Mouse (Mus musculus) lung, postnatal 0 days (tissue): Measurements from ENCODE around the gene B4galnt1. TPM values are rescaled to one million over a fixed set of nuclear protein-coding genes. Genes with fewer than 3 reads are reported as not detected.

Experiments
- ATAC-seq: fragments of 200-750 bp; cut with Nextera tagmentation; 2 replicates; pipeline ENCODE4 v1.8.0; 2017; ENCODE audit warnings: moderate library complexity
- DNase-seq: peaks from one replicate; pipeline ENCODE4 v3.0.0-alpha.2; 2016; ENCODE audit warnings: low spot score
- H3K27ac ChIP-seq: fragments of 300-500 bp; sonication (generic); 2 replicates; pipeline ENCODE4 v1.5.1; 2014; ENCODE audit warnings: antibody characterized with exemption, mild to moderate bottlenecking, low read length, mixed read lengths
- H3K27me3 ChIP-seq: fragments of 300-500 bp; sonication (generic); replicated peaks from 2 replicates; pipeline ENCODE4 v1.6.1; 2014; ENCODE audit warnings: low read length, mixed read lengths; ENCODE audit not compliant: insufficient read depth
- H3K36me3 ChIP-seq: fragments of 300-500 bp; sonication (generic); 2 replicates; pipeline ENCODE4 v1.6.1; 2014; ENCODE audit warnings: low read length, mixed read lengths; ENCODE audit not compliant: insufficient read depth
- H3K4me1 ChIP-seq: fragments of 300-500 bp; sonication (generic); 2 replicates; pipeline ENCODE4 v1.6.1; 2014; ENCODE audit warnings: antibody characterized with exemption, low read depth, low read length, mixed read lengths; ENCODE audit not compliant: insufficient read depth
- H3K4me2 ChIP-seq: fragments of 300-500 bp; sonication (generic); replicated peaks from 2 replicates; pipeline ENCODE4 v1.6.1; 2014; ENCODE audit warnings: low read depth, mild to moderate bottlenecking, low read length, moderate library complexity, mixed read lengths
- H3K4me3 ChIP-seq: fragments of 300-500 bp; sonication (generic); 2 replicates; pipeline ENCODE4 v1.5.1; 2014; ENCODE audit warnings: low read depth, low read length
- H3K9ac ChIP-seq: fragments of 300-500 bp; sonication (generic); replicated peaks from 2 replicates; pipeline ENCODE4 v1.6.1; 2014; ENCODE audit warnings: low read depth, mild to moderate bottlenecking
- H3K9me3 ChIP-seq: fragments of 300-500 bp; sonication (generic); 2 replicates; pipeline ENCODE4 v1.6.1; 2016; ENCODE audit warnings: low read length, mixed read lengths
- CTCF ChIP-seq: IDR thresholded peaks from 2 replicates; pipeline ENCODE4 v1.5.1; 2016; ENCODE audit warnings: antibody characterized with exemption, mild to moderate bottlenecking
- EP300 ChIP-seq: IDR thresholded peaks from 2 replicates; pipeline ENCODE4 v1.6.1; 2016; ENCODE audit warnings: antibody characterized with exemption, mild to moderate bottlenecking, control low read depth
- WGBS: fragments of 180-500 bp; shearing (Covaris S2); extraction: QIAGEN DNeasy Blood & Tissue Kit; methylation state at CpG from one replicate; pipeline ENCODE4 v1.1.7; 2014; 5-methylcytosine and 5-hydroxymethylcytosine counted together
- polyA plus RNA-seq: library from polyadenylated mRNA; unstranded; fragments of >200 nt; fragmentation: Nextera tagmentation; extraction: Ambion mirVana; gene quantifications from 2 replicates; pipeline ENCODE4 v1.2.1, GENCODE M21; 2015

The B4galnt1 gene
- polyA plus RNA-seq, 1 experiment from 2014 or later: 9.6 TPM

DNA sequence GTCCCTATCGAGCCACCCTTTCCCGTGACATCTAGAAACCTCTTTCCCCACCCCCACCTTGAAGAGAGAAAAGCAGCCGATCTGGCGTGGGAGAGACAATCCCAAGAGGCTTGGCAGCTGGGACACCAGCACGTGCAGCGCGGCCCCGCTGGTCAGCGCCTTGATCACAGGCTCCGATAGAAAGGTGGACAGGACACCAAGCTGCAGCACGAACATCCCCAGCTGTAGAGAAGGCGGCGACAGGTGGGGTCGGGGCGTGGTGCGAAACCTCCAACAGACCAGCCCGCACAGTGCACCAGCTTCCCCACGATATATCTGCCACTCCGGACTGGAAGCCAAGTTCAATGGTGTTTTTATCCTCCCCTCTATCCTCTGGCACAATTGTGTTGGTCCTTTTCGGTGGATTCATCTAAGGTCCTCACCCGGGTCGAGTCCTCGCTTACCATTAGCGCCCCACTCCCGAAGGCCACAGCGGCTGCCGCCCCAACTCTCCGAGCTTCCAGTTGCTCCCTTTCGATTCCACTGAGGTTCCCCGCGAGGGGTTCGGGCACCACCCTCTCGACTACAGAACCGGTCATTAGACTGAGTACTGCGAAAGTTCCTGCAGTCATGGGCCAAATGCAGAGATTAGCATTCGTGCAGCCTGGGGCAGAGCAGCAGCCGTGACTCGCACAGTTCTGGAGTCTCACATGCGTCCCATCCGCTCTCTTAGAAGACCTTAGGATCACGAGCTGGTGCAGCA, 13.4 kb downstream of the B4galnt1 start:
- ATAC-seq (no peak), DNase-seq (no peak)
- H3K4me3 ChIP-seq: peak overlapping the region; percentile 19; the same call in 1 of the 2 replicates
- H3K9ac ChIP-seq: no peak overlapping the region
- H3K4me1 ChIP-seq: peaks cover 4% of the 10 kb centered on the region
- 5% methylated on average over 41 of the region's 41 CpGs for WGBS
- H3K9me3 ChIP-seq: no peaks in the 10 kb centered on the region
- H3K36me3 ChIP-seq: no peaks in the 10 kb centered on the region
- H3K27ac ChIP-seq: no peak overlapping the region
- peak overlapping the region; percentile 51 for H3K4me2 ChIP-seq
- TF ChIP-seq CTCF: no peak
- TF ChIP-seq EP300: no peak
- H3K27me3 ChIP-seq: peaks cover 57% of the 10 kb centered on the region

DNA sequence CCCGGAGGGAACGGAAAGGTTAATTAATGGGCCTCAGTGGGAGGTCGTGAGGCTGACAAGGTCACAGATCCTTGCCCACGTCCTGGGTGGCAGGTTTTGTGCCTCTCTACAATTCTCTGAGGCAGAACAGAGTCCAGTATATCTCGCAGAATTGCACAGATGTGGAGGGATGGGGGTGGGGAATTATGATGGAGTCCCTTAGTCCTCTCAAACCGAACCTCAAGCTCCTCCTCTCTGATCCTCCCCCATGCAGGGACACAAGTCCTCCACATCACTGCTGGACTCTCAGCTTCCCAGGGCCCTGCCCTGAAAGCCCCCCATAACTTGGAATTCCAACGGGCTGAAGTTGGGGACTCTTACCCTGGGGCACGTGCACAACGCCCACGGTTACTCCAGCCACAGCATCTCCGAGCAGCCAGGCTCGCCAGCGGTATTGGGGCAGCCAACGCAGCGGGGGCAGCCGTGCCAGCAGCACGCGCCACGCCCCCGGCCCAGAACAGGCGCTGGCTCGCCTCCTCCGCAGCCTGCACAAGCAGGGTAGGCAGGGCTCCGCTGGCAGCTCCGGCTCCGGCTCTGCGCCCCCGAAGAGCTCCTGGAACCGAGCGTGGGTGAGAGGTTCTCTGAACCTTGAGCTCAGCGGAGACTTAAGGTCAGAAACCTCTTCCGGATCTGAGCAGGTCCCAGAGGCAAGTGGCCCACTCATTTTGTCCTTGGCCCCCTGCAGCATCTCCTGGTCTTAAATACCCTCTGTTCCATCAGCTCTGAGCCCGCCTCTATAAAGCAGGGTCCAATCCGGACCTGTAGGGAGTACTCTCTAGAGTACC, 15.1 kb downstream of the B4galnt1 start, which contains the start of gene Slc26a10:
Gene Slc26a10 (minus strand): TSS at position 775 of the 824 bp plus-strand sequence.
- Histone ChIP-seq H3K9ac (no peak within 1 kb of the TSS), H3K4me2 (peak within 1 kb of the TSS; percentile 27; the same call in 1 of the 2 replicates), H3K4me3 (no peak within 1 kb of the TSS), H3K9me3 (no peaks in the 10 kb centered on the region), H3K4me1 (peaks cover 4% of the 10 kb centered on the region), H3K36me3 (no peaks in the 10 kb centered on the region), H3K27me3 (peaks cover 57% of the 10 kb centered on the region), H3K27ac (no peak within 1 kb of the TSS)
- ATAC-seq (no peak), DNase-seq (no peak)
- WGBS: 6% methylated on average over 34 of the region's 34 CpGs
- TF ChIP-seq CTCF (no peak), EP300 (no peak)

DNA sequence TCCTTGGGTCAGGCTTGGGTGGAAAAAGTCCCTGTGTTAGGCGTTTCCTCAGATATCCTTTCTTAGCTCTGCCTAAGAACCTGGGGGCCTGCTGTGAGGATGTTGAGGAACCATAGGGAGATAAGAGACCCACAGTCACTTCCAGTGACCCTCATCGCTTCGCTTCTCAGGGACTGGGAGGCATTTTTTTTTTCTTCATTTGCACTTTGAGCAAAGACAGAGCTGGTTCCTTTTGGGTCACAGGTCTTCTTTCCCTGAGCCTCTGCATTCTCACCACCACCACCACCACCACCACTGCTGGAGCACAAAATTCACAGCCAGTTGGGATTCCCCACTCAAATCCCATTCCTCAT, 15.6 kb downstream of the B4galnt1 start:
- H3K27ac ChIP-seq: no peak overlapping the region
- no peak overlapping the region for H3K9ac ChIP-seq
- WGBS: 36% methylated on average over 3 of the region's 3 CpGs
- H3K4me3 ChIP-seq: no peak overlapping the region
- no peak for TF ChIP-seq EP300
- no peak for TF ChIP-seq CTCF
- DNase-seq (no peak), ATAC-seq (no peak)
- no peaks in the 10 kb centered on the region for H3K36me3 ChIP-seq
- peaks cover 57% of the 10 kb centered on the region for H3K27me3 ChIP-seq
- no peak overlapping the region for H3K4me2 ChIP-seq
- no peaks in the 10 kb centered on the region for H3K9me3 ChIP-seq
- peaks cover 4% of the 10 kb centered on the region for H3K4me1 ChIP-seq

DNA sequence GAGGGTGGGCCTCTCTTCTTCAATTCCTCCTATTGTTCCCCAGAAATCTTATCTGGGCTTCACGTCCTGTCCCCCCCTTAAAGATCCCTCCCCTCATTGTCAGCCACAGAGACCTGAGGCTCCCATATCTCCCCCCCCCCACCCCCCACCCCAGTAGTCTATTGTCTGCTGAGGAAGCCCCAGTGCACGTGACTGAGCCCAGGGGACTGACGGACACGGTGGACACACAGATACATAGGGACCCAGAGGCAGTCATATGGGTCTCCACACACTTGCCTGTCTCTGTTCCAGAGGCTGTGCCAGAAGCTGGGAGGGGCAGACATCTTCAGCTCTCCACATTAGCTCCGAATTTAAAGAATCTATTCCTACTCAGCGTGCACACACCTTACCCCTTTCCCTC, 16.5 kb downstream of the B4galnt1 start:
- no peak overlapping the region for H3K4me3 ChIP-seq
- H3K27me3 ChIP-seq: peaks cover 50% of the 10 kb centered on the region
- H3K9me3 ChIP-seq: no peaks in the 10 kb centered on the region
- H3K9ac ChIP-seq: no peak overlapping the region
- peaks cover 4% of the 10 kb centered on the region for H3K4me1 ChIP-seq
- no peak overlapping the region for H3K4me2 ChIP-seq
- H3K27ac ChIP-seq: no peak overlapping the region
- 55% methylated on average over 6 of the region's 6 CpGs for WGBS
- TF ChIP-seq CTCF: no peak
- no peak for TF ChIP-seq EP300
- no peaks in the 10 kb centered on the region for H3K36me3 ChIP-seq
- ATAC-seq (no peak), DNase-seq (no peak)

DNA sequence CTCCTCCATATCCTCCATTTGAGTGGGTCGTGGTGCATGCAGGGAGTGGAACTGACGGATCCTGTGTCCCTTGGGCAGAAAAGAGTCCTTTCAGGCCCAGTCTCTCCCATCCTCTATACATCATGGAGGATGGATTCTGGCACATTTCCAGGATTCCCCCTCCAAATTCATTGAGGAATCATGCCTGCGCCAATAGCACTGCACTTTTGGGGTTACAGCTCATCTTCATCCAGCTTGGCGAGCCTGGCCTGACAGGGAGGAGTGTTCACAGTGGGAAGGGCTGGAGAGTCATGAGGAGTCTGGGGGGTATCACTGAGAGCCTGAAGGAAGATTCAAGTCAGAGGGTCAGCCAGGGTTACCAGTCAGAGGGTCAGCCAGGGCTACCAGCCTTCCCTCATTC, 17.6 kb downstream of the B4galnt1 start:
- DNase-seq (no peak), ATAC-seq (no peak)
- no peak overlapping the region for H3K9ac ChIP-seq
- peaks cover 40% of the 10 kb centered on the region for H3K27me3 ChIP-seq
- no peak overlapping the region for H3K4me2 ChIP-seq
- H3K4me3 ChIP-seq: no peak overlapping the region
- 84% methylated on average over 4 of the region's 4 CpGs for WGBS
- H3K27ac ChIP-seq: no peak overlapping the region
- no peaks in the 10 kb centered on the region for H3K9me3 ChIP-seq
- TF ChIP-seq CTCF (no peak), EP300 (no peak)
- no peaks in the 10 kb centered on the region for H3K36me3 ChIP-seq
- peaks cover 4% of the 10 kb centered on the region for H3K4me1 ChIP-seq

DNA sequence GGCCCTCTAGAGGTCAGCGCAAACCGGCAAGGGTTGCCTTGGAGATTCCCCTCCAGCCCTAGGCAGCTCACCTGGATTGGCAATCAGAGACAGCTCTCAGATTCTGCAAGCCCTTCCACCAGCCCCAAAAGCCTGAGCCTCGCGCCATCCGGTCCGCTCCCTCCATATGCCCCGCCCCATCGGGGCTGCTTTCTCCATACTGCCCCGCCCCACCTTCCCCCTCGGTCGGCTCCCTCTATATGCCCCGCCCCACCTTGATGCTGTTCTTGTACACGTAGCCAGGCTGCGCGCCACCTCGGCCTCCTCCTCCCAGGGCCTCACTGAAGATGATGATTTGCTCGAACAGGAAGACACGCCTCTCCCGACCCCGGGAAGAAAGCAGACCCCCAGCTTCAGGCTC, 18.7 kb downstream of the B4galnt1 start:
- no peak for TF ChIP-seq CTCF
- no peak for TF ChIP-seq EP300
- peaks cover 34% of the 10 kb centered on the region for H3K27me3 ChIP-seq
- no peaks in the 10 kb centered on the region for H3K36me3 ChIP-seq
- peak overlapping the region; percentile 8; the same call in 1 of the 2 replicates for H3K4me2 ChIP-seq
- H3K9me3 ChIP-seq: no peaks in the 10 kb centered on the region
- ATAC-seq: 0 out of 2 replicates have a peak, but pooled peaks have one; percentile 26
- no peak overlapping the region for H3K4me3 ChIP-seq
- H3K4me1 ChIP-seq: peaks cover 6% of the 10 kb centered on the region
- 23% methylated on average over 20 of the region's 20 CpGs for WGBS
- no peak overlapping the region for H3K27ac ChIP-seq
- no peak for DNase-seq
- no peak overlapping the region for H3K9ac ChIP-seq
